Mouse (Mus musculus): Measurements from ENCODE around the gene Dnajc4. TPM values are rescaled to one million over a fixed set of nuclear protein-coding genes. Genes with fewer than 3 reads are reported as not detected.

The Dnajc4 gene
- polyA plus RNA-seq, 1 experiment from 2014 or later: 40.3 TPM

DNA sequence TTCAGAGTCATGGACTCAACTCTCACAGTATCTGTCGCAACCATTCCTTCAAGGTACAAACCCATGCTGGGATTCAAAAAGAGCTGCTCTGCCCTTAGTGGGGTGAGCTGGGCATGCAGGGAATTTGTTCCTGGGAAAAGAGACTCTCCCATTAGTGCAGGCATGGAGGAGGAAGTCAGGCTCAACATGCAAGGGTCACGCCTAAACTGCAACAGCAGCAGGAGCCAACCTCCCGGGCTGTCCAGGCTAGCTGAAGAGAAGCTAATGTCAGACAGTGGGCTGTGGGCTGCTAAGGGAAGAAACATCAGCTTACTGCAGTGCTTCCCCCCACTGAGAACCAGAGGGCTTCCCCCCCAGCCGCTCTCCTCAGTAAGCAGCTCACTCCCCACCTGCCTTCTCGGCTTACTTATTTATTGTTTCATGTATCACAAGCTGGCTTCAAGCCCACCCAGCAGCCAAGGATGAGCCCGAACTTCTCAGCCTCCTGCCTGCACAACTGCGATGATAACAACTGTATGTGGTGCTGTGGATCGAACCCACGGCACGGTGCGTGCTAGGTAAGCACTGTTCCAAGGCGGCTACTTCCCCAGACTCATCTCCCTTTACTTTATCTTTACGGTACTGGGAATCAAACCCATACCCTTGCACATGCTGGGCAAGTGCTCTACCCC lies 20.0 kb downstream of the Dnajc4 start:
- no peak for ATAC-seq (replicated peaks; ENCODE audit: extremely low read depth, insufficient read depth, low FRiP score)
- peaks cover 3% of the 10 kb centered on the region for H3K36me3 ChIP-seq (ENCODE audit: control insufficient read depth, insufficient read depth)
- H3K27ac ChIP-seq (ENCODE audit: low read length): no peak overlapping the region
- 82% methylated on average over 13 of the region's 13 CpGs for WGBS
- H3K9ac ChIP-seq (ENCODE audit: low read length): no peak overlapping the region
- H3K4me3 ChIP-seq (ENCODE audit: low read length): no peak overlapping the region
- H3K4me1 ChIP-seq (ENCODE audit: control insufficient read depth, insufficient read depth, low read length): peaks cover 42% of the 10 kb centered on the region
- no peak overlapping the region for H3K4me2 ChIP-seq (ENCODE audit: low read depth, low read length)
- no peaks in the 10 kb centered on the region for H3K9me3 ChIP-seq (replicated peaks; ENCODE audit: control insufficient read depth, low read length)
- H3K27me3 ChIP-seq (ENCODE audit: control insufficient read depth, insufficient read depth, low read length): no peaks in the 10 kb centered on the region

GRCm38 (mm10) chr19:6971644-6972043 lies 20.7 kb downstream of the Dnajc4 start:
- no peak overlapping the region for H3K9ac ChIP-seq (ENCODE audit: low read length)
- H3K36me3 ChIP-seq (ENCODE audit: control insufficient read depth, insufficient read depth): no peaks in the 10 kb centered on the region
- WGBS: 35% methylated on average over 6 of the region's 6 CpGs
- no peak for ATAC-seq (replicated peaks; ENCODE audit: extremely low read depth, insufficient read depth, low FRiP score)
- no peak overlapping the region for H3K4me2 ChIP-seq (ENCODE audit: low read depth, low read length)
- H3K4me3 ChIP-seq (ENCODE audit: low read length): no peak overlapping the region
- no peaks in the 10 kb centered on the region for H3K9me3 ChIP-seq (replicated peaks; ENCODE audit: control insufficient read depth, low read length)
- peak overlapping the region; percentile 20; the same call in 1 of the 2 replicates for H3K27ac ChIP-seq (ENCODE audit: low read length)
- H3K27me3 ChIP-seq (ENCODE audit: control insufficient read depth, insufficient read depth, low read length): no peaks in the 10 kb centered on the region
- H3K4me1 ChIP-seq (ENCODE audit: control insufficient read depth, insufficient read depth, low read length): peaks cover 38% of the 10 kb centered on the region

GRCm38 (mm10) chr19:6970460-6971085 lies 21.8 kb downstream of the Dnajc4 start:
- H3K4me1 ChIP-seq (ENCODE audit: control insufficient read depth, insufficient read depth, low read length): peaks cover 34% of the 10 kb centered on the region
- peak overlapping the region; percentile 32 for H3K27ac ChIP-seq (ENCODE audit: low read length)
- H3K27me3 ChIP-seq (ENCODE audit: control insufficient read depth, insufficient read depth, low read length): no peaks in the 10 kb centered on the region
- peak overlapping the region; percentile 63 for H3K4me2 ChIP-seq (ENCODE audit: low read depth, low read length)
- ATAC-seq (replicated peaks; ENCODE audit: extremely low read depth, insufficient read depth, low FRiP score): no peak
- peaks cover 4% of the 10 kb centered on the region; the same call in 1 of the 2 replicates for H3K36me3 ChIP-seq (ENCODE audit: control insufficient read depth, insufficient read depth)
- H3K9ac ChIP-seq (ENCODE audit: low read length): peak overlapping the region; percentile 76
- H3K4me3 ChIP-seq (ENCODE audit: low read length): peak overlapping the region; percentile 61; the same call in 1 of the 2 replicates
- WGBS: 27% methylated on average over 11 of the region's 11 CpGs
- no peaks in the 10 kb centered on the region for H3K9me3 ChIP-seq (replicated peaks; ENCODE audit: control insufficient read depth, low read length)

- WGBS: under 1% methylated on average over 55 of the region's 55 CpGs
- H3K4me3 ChIP-seq (ENCODE audit: low read length): peak overlapping the region; percentile 61
- H3K9me3 ChIP-seq (replicated peaks; ENCODE audit: control insufficient read depth, low read length): no peaks in the 10 kb centered on the region
- peak overlapping the region; percentile 76 for H3K9ac ChIP-seq (ENCODE audit: low read length)
- H3K4me2 ChIP-seq (ENCODE audit: low read depth, low read length): peak overlapping the region; percentile 63
- peak; percentile 71 for ATAC-seq (replicated peaks; ENCODE audit: extremely low read depth, insufficient read depth, low FRiP score)
- H3K27ac ChIP-seq (ENCODE audit: low read length): peak overlapping the region; percentile 1
- H3K4me1 ChIP-seq (ENCODE audit: control insufficient read depth, insufficient read depth, low read length): peaks cover 34% of the 10 kb centered on the region
- H3K36me3 ChIP-seq (ENCODE audit: control insufficient read depth, insufficient read depth): peaks cover 10% of the 10 kb centered on the region
- H3K27me3 ChIP-seq (ENCODE audit: control insufficient read depth, insufficient read depth, low read length): no peaks in the 10 kb centered on the region
These were observed 22.5 kb downstream of the Dnajc4 start for GRCm38 (mm10) chr19:6969665-6970381.

DNA sequence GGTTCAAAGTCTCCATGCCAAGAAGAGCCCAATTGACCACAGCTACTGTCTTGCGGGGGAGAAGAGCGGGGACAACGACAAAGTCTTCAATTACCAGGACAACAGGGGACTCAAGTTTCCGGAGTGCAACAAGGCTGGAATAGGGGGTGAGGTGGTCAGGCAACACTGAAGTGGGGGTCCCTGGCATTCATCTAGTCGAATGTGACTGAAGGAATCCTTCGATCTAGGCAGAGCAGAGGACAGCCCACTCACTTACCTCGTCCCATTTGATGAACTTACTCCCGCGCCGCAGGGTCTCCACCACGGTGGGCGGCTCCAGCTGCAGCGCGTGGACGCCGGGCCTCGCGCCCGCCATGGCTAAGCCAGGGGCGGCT lies 23.1 kb downstream of the Dnajc4 start:
- no peak; the same call in 1 of the 2 replicates for ATAC-seq (replicated peaks; ENCODE audit: extremely low read depth, insufficient read depth, low FRiP score)
- no peak overlapping the region for H3K27ac ChIP-seq (ENCODE audit: low read length)
- WGBS: 1% methylated on average over 20 of the region's 20 CpGs
- no peaks in the 10 kb centered on the region for H3K27me3 ChIP-seq (ENCODE audit: control insufficient read depth, insufficient read depth, low read length)
- peaks cover 34% of the 10 kb centered on the region for H3K4me1 ChIP-seq (ENCODE audit: control insufficient read depth, insufficient read depth, low read length)
- peak overlapping the region; percentile 76 for H3K9ac ChIP-seq (ENCODE audit: low read length)
- H3K4me2 ChIP-seq (ENCODE audit: low read depth, low read length): peak overlapping the region; percentile 63
- H3K36me3 ChIP-seq (ENCODE audit: control insufficient read depth, insufficient read depth): peaks cover 12% of the 10 kb centered on the region
- H3K4me3 ChIP-seq (ENCODE audit: low read length): peak overlapping the region; percentile 61
- no peaks in the 10 kb centered on the region for H3K9me3 ChIP-seq (replicated peaks; ENCODE audit: control insufficient read depth, low read length)

DNA sequence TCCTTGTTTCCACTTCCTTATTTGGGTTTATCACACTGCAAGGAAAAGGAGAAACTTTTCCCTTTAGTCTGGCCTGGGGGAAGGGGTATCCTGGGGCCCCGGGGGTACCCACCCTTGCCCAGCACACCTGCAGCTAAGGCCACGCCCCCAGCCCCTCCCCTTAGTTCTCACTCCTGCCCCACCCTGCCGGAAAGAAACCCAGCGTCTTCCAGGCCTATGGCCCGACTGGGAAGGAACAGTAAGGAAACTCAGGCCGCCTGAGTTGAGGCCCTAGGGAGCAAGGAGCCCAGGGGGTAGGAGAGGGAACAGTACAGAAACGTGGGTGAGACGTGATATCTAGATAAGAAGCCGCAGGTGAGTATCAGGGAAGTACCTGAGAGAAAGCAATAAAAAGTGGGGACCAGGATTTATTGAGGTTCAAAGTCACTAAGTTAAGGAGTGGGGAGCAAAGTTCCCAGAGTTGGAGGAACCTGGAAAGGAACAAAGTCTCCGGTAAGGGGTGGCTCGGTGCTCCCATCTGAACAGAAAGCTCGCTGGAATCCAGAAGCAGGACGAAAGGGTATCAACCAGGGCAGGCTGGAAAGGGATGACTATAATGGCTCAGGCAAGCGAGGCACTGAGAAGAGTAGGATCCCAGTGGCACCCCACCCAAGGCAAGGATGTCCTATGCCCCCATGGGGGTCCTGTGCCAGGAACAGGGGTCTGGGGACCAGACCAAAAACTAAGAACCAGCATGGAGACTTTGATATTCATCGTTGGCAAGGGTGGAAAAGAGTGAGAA lies 23.7 kb downstream of the Dnajc4 start:
- no peaks in the 10 kb centered on the region for H3K9me3 ChIP-seq (replicated peaks; ENCODE audit: control insufficient read depth, low read length)
- peaks cover 14% of the 10 kb centered on the region for H3K36me3 ChIP-seq (ENCODE audit: control insufficient read depth, insufficient read depth)
- peaks cover 29% of the 10 kb centered on the region for H3K4me1 ChIP-seq (ENCODE audit: control insufficient read depth, insufficient read depth, low read length)
- WGBS: 16% methylated on average over 15 of the region's 15 CpGs
- peak overlapping the region; percentile 61 for H3K4me3 ChIP-seq (ENCODE audit: low read length)
- no peaks in the 10 kb centered on the region for H3K27me3 ChIP-seq (ENCODE audit: control insufficient read depth, insufficient read depth, low read length)
- H3K4me2 ChIP-seq (ENCODE audit: low read depth, low read length): peak overlapping the region; percentile 63
- no peak for ATAC-seq (replicated peaks; ENCODE audit: extremely low read depth, insufficient read depth, low FRiP score)
- H3K27ac ChIP-seq (ENCODE audit: low read length): no peak overlapping the region
- peak overlapping the region; percentile 76 for H3K9ac ChIP-seq (ENCODE audit: low read length)

GRCm38 (mm10) chr19:6956461-6956860 lies 35.9 kb downstream of the Dnajc4 start:
- WGBS: 80% methylated on average over 10 of the region's 10 CpGs
- no peaks in the 10 kb centered on the region for H3K27me3 ChIP-seq (ENCODE audit: control insufficient read depth, insufficient read depth, low read length)
- H3K27ac ChIP-seq (ENCODE audit: low read length): no peak overlapping the region
- no peaks in the 10 kb centered on the region for H3K9me3 ChIP-seq (replicated peaks; ENCODE audit: control insufficient read depth, low read length)
- H3K9ac ChIP-seq (ENCODE audit: low read length): no peak overlapping the region
- peaks cover 30% of the 10 kb centered on the region for H3K36me3 ChIP-seq (ENCODE audit: control insufficient read depth, insufficient read depth)
- peaks cover 36% of the 10 kb centered on the region for H3K4me1 ChIP-seq (ENCODE audit: control insufficient read depth, insufficient read depth, low read length)
- H3K4me2 ChIP-seq (ENCODE audit: low read depth, low read length): no peak overlapping the region
- no peak for ATAC-seq (replicated peaks; ENCODE audit: extremely low read depth, insufficient read depth, low FRiP score)
- no peak overlapping the region for H3K4me3 ChIP-seq (ENCODE audit: low read length)

DNA sequence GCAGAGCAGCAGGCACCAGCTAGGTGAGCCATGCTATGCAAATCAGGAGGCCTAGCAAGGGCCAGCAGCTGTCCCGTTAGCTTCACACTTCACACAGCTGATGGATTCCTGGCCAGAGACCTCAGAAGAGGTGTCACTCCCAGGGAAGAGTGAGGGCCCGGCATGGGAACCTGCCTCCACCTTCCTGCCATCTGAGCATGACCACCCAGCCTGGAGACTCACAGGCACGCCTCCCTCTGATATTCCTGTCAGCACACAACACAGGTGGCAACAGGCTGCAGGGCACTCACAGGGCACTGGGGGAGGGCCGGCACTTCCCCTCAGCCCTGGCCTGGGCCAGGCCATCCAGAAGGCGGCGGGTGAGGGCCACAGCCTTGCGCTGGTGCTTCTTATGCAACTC lies 36.9 kb downstream of the Dnajc4 start:
- peaks cover 37% of the 10 kb centered on the region for H3K4me1 ChIP-seq (ENCODE audit: control insufficient read depth, insufficient read depth, low read length)
- peak; percentile 8; the same call in 1 of the 2 replicates for ATAC-seq (replicated peaks; ENCODE audit: extremely low read depth, insufficient read depth, low FRiP score)
- H3K27me3 ChIP-seq (ENCODE audit: control insufficient read depth, insufficient read depth, low read length): no peaks in the 10 kb centered on the region
- H3K9ac ChIP-seq (ENCODE audit: low read length): peak overlapping the region; percentile 41; the same call in 1 of the 2 replicates
- no peaks in the 10 kb centered on the region for H3K9me3 ChIP-seq (replicated peaks; ENCODE audit: control insufficient read depth, low read length)
- H3K4me2 ChIP-seq (ENCODE audit: low read depth, low read length): no peak overlapping the region
- H3K27ac ChIP-seq (ENCODE audit: low read length): peak overlapping the region; percentile 36; the same call in 1 of the 2 replicates
- peaks cover 30% of the 10 kb centered on the region for H3K36me3 ChIP-seq (ENCODE audit: control insufficient read depth, insufficient read depth)
- H3K4me3 ChIP-seq (ENCODE audit: low read length): no peak overlapping the region
- 52% methylated on average over 7 of the region's 7 CpGs for WGBS

Measured in heart, embryonic 16.5 days (tissue).